Mouse (Mus musculus) liver, adult 2 months (tissue): Measurements from ENCODE around the gene Hoxc5. TPM values are rescaled to one million over a fixed set of nuclear protein-coding genes. Genes with fewer than 3 reads are reported as not detected.

Experiments
- DNase-seq: peaks from one replicate; pipeline ENCODE4 v3.0.0-alpha.2; 2011; ENCODE audit warnings: low read depth, low spot score; ENCODE audit errors: extremely low read depth
- H3K27ac ChIP-seq: fragments of 200-500 bp; replicated peaks from 2 replicates; pipeline ENCODE4 v1.5.1; 2012; ENCODE audit warnings: low read depth, mild to moderate bottlenecking, control low read depth, inconsistent platforms, low read length; ENCODE audit not compliant: insufficient read depth
- H3K27me3 ChIP-seq: fragments of 200-500 bp; 2 replicates; pipeline ENCODE4 v1.6.1; 2012; ENCODE audit warnings: mild to moderate bottlenecking, moderate library complexity, low read length, inconsistent platforms; ENCODE audit not compliant: control insufficient read depth, insufficient read depth
- H3K36me3 ChIP-seq: fragments of 200-500 bp; 2 replicates; pipeline ENCODE4 v1.6.1; 2012; ENCODE audit warnings: low read length, inconsistent platforms; ENCODE audit not compliant: control insufficient read depth, insufficient read depth
- H3K4me1 ChIP-seq: fragments of 200-500 bp; 2 replicates; pipeline ENCODE4 v1.6.1; 2011; ENCODE audit warnings: low read length; ENCODE audit not compliant: control insufficient read depth, insufficient read depth
- H3K4me3 ChIP-seq: fragments of 200-500 bp; 2 replicates; pipeline ENCODE4 v1.5.1; 2011; ENCODE audit warnings: low read depth, mild to moderate bottlenecking, control low read depth, low read length, moderate library complexity; ENCODE audit not compliant: insufficient read depth
- H3K79me2 ChIP-seq: fragments of 200-500 bp; 2 replicates; pipeline ENCODE4 v1.6.1; 2012; ENCODE audit warnings: inconsistent platforms, mild to moderate bottlenecking, low read length, moderate library complexity; ENCODE audit not compliant: control insufficient read depth, insufficient read depth
- H3K9ac ChIP-seq: fragments of 200-500 bp; 2 replicates; pipeline ENCODE4 v1.6.1; 2012; ENCODE audit warnings: low read depth, mild to moderate bottlenecking, control low read depth, inconsistent platforms, low read length
- CTCF ChIP-seq: fragments of 200-500 bp; IDR thresholded peaks from 2 replicates; pipeline ENCODE4 v1.5.1; 2011; ENCODE audit warnings: low read depth, low read length, control low read depth
- POLR2A ChIP-seq: fragments of 200-500 bp; IDR thresholded peaks from 2 replicates; pipeline ENCODE4 v1.6.1; 2011; ENCODE audit warnings: low read length, control low read depth; ENCODE audit not compliant: insufficient read depth; ENCODE audit errors: extremely low read depth
- WGBS: fragments of 180-500 bp; shearing (Covaris S2); methylation state at CpG from one replicate; pipeline ENCODE4 v1.1.7; 2018; 5-methylcytosine and 5-hydroxymethylcytosine counted together
- polyA plus RNA-seq: library from polyadenylated mRNA; depleted of rRNA; stranded (reverse); fragments of >200 nt; gene quantifications from 2 replicates; pipeline ENCODE4 v1.2.3, GENCODE M21; 2012
- total RNA-seq: library from RNA; depleted of rRNA; stranded (reverse); fragments of >200 nt; gene quantifications from 2 replicates; pipeline ENCODE4 v1.2.3, GENCODE M21; 2014

The Hoxc5 gene
- total and polyA plus RNA-seq, 2 experiments = under 0.01 TPM; not detected in 1

GRCm38 (mm10) chr15:102921053-102922011, 45.9 kb upstream of the Hoxc5 start, which contains the start of gene Hoxc13:
Gene Hoxc13 (plus strand): TSS chr15:102921103.
- H3K36me3 ChIP-seq = no peaks in the 10 kb centered on the region
- H3K27me3 ChIP-seq = peaks cover 33% of the 10 kb centered on the region
- no peak for DNase-seq
- H3K4me1 ChIP-seq = no peaks in the 10 kb centered on the region
- TF ChIP-seq POLR2A (no peak), CTCF (no peak)
- H3K27ac ChIP-seq = no peak within 1 kb of the TSS
- H3K9ac ChIP-seq = no peak within 1 kb of the TSS
- no peaks in the 10 kb centered on the region for H3K79me2 ChIP-seq
- H3K4me3 ChIP-seq = no peak within 1 kb of the TSS
- 5% methylated on average over 79 of the region's 88 CpGs for WGBS

- no peak overlapping the region for H3K9ac ChIP-seq
- H3K4me3 ChIP-seq = no peak overlapping the region
- H3K4me1 ChIP-seq = no peaks in the 10 kb centered on the region
- H3K27me3 ChIP-seq = peaks cover 31% of the 10 kb centered on the region
- H3K79me2 ChIP-seq = no peaks in the 10 kb centered on the region
- 4% methylated on average over 24 of the region's 24 CpGs for WGBS
- H3K27ac ChIP-seq = no peak overlapping the region
- no peak for DNase-seq
- H3K36me3 ChIP-seq = no peaks in the 10 kb centered on the region
- TF ChIP-seq CTCF (no peak), POLR2A (no peak)
Measured at GRCm38 (mm10) chr15:102922012-102922362, 45.3 kb upstream of the Hoxc5 start.

GRCm38 (mm10) chr15:102922636-102923500, 44.4 kb upstream of the Hoxc5 start:
- DNase-seq = no peak
- Histone ChIP-seq H3K27ac (no peak overlapping the region), H3K27me3 (peaks cover 33% of the 10 kb centered on the region), H3K36me3 (no peaks in the 10 kb centered on the region), H3K4me1 (no peaks in the 10 kb centered on the region), H3K79me2 (no peaks in the 10 kb centered on the region), H3K4me3 (no peak overlapping the region), H3K9ac (no peak overlapping the region)
- WGBS = 28% methylated on average over 6 of the region's 6 CpGs
- TF ChIP-seq POLR2A (no peak), CTCF (no peak)

GRCm38 (mm10) chr15:102927032-102927645, 40.1 kb upstream of the Hoxc5 start:
- Histone ChIP-seq H3K4me3 (no peak overlapping the region), H3K79me2 (no peaks in the 10 kb centered on the region), H3K4me1 (no peaks in the 10 kb centered on the region), H3K9ac (no peak overlapping the region), H3K27ac (no peak overlapping the region), H3K36me3 (no peaks in the 10 kb centered on the region), H3K27me3 (peaks cover 21% of the 10 kb centered on the region; the same call in 1 of the 2 replicates)
- no peak for TF ChIP-seq CTCF
- TF ChIP-seq POLR2A = no peak
- 4% methylated on average over 40 of the region's 40 CpGs for WGBS
- DNase-seq = no peak

- Histone ChIP-seq H3K27me3 (peaks cover 23% of the 10 kb centered on the region), H3K4me1 (no peaks in the 10 kb centered on the region), H3K4me3 (no peak overlapping the region), H3K79me2 (0 out of 2 replicates have a peak, but pooled peaks cover under 1% of the 10 kb centered on the region), H3K36me3 (no peaks in the 10 kb centered on the region), H3K27ac (no peak overlapping the region), H3K9ac (no peak overlapping the region)
- no peak for DNase-seq
- 4% methylated on average over 23 of the region's 23 CpGs for WGBS
- TF ChIP-seq CTCF = no peak
- no peak for TF ChIP-seq POLR2A
Measured at GRCm38 (mm10) chr15:102931706-102932358, 35.4 kb upstream of the Hoxc5 start.
